Mouse (Mus musculus) testis, adult 2 months (tissue): ENCODE measurements around the gene Naglu. TPM values are rescaled to one million over a fixed set of nuclear protein-coding genes. Genes with fewer than 3 reads are reported as not detected.

Experiments
- H3K27ac ChIP-seq: fragments of 200-500 bp; 2 replicates; pipeline ENCODE4 v1.5.1; 2012; ENCODE audit warnings: low read depth, low read length; ENCODE audit not compliant: control insufficient read depth, insufficient read depth
- H3K27me3 ChIP-seq: fragments of 200-500 bp; 2 replicates; pipeline ENCODE4 v1.6.1; 2012; ENCODE audit warnings: mild to moderate bottlenecking, low read length, moderate library complexity; ENCODE audit not compliant: control insufficient read depth, insufficient read depth
- H3K36me3 ChIP-seq: fragments of 200-500 bp; 2 replicates; pipeline ENCODE4 v1.6.1; 2012; ENCODE audit warnings: mild to moderate bottlenecking, low read length; ENCODE audit not compliant: control insufficient read depth, insufficient read depth
- H3K4me1 ChIP-seq: fragments of 200-500 bp; 2 replicates; pipeline ENCODE4 v1.6.1; 2012; ENCODE audit warnings: low read length; ENCODE audit not compliant: control insufficient read depth, insufficient read depth
- H3K4me3 ChIP-seq: fragments of 200-500 bp; 2 replicates; pipeline ENCODE4 v1.5.1; 2012; ENCODE audit warnings: low read depth, mild to moderate bottlenecking, low read length, moderate library complexity, mixed read lengths; ENCODE audit not compliant: control insufficient read depth
- CTCF ChIP-seq: fragments of 200-500 bp; IDR thresholded peaks from 2 replicates; pipeline ENCODE4 v1.5.1; 2012; ENCODE audit warnings: low read depth, mild to moderate bottlenecking, inconsistent platforms, low read length, moderate library complexity; ENCODE audit not compliant: control insufficient read depth, insufficient read depth, insufficient replicate concordance
- POLR2A ChIP-seq: fragments of 200-500 bp; IDR thresholded peaks from 2 replicates; pipeline ENCODE4 v1.6.1; 2012; ENCODE audit warnings: low read depth, mild to moderate bottlenecking, inconsistent platforms, low read length, moderate library complexity; ENCODE audit not compliant: control insufficient read depth
- polyA plus RNA-seq: library from polyadenylated mRNA; depleted of rRNA; stranded (reverse); fragments of >200 nt; gene quantifications from 2 replicates; pipeline ENCODE4 v1.2.3, GENCODE M21; 2012; rRNA removed

Naglu gene
- polyA plus RNA-seq = 46.2 and 46.3 TPM in 2 replicates

DNA sequence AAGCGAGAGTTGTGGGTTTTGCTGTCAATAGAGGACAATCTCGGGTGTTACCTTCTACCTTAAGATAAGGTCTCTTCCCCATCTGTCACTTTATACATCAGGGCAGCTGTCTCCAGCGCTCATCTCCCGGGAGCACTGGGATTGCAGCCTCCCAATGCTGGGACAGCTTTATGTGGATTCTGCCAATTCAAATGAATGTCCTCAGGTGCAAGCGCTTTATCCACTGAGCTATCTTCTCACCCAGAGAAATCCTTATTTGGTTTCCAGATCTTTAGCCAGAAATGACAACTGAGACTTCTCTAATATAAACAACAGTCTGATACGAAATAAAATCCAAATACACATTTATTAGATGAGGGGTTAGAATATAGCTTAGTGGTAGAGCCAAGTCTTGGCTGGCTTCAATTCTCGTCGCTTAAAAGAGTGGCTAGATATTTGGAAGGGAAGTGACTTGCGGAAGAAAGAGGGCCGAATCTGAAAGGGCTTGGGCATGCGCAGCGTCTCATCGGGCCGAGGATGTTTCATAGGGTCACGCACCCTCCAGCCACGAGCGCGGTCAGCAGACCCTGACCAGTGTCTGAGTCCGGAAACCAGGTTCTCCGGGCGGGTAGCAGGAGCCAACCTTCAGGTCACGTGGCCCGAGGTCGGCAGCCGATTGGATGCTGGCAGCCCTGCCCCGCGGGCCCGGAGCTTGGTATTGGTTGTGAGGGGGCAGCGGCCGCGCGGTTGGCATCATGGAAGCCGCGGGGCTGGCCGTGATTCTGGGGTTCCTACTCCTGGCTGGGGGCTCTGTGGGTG, at the start of gene Naglu:
Gene Naglu (plus strand): TSS at position 622 of the 798 bp plus-strand sequence.
- Histone ChIP-seq H3K4me3 (peak within 1 kb of the TSS; percentile 92), H3K36me3 (no peaks in the 10 kb centered on the region), H3K27me3 (no peaks in the 10 kb centered on the region), H3K4me1 (peaks cover 18% of the 10 kb centered on the region), H3K27ac (peak within 1 kb of the TSS; percentile 72)
- TF ChIP-seq CTCF = no peak
- peak; percentile 62 for TF ChIP-seq POLR2A

DNA sequence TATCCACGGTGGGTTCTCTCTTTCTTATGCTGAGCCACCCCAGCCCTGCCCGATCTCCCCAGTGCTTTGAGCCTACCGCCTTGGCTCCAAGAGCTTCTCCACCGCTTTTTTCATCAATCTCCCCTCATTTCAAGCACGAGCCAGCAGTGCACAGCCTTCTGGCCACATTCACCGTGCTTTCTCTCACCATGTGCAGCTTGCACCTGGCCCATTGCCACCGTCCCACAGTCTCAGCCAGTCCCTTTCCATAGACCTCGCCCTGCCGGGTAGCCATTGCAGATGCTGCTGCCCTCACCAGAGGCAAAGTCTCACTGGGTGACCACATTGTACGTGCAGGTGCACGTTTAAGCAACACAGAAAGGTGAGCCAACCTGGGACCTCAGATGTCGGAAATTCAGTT, 46.4 kb upstream of the Naglu start:
- TF ChIP-seq POLR2A (no peak), CTCF (no peak)
- Histone ChIP-seq H3K27ac (no peak overlapping the region), H3K27me3 (no peaks in the 10 kb centered on the region), H3K4me1 (no peaks in the 10 kb centered on the region), H3K4me3 (no peak overlapping the region), H3K36me3 (peaks cover 3% of the 10 kb centered on the region)

DNA sequence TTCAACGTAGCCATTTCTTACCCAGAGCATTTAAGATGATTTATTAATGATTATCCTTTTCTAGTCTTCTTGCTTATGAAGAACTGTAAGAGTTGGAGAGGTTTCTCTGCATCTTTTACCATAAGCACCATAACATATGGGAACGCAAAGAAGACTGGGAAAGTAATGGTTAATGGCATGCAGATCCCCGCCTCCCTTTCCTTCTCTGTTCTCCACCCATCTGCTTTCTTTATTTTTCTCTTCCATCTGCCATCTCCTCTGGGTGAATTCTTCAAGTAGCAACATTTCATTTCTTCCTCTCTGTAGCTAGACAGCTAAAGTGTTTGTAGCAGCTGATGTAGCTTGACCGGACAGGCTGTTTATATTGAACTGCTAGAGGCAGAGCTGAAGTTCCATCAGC, 45.8 kb upstream of the Naglu start:
- H3K36me3 ChIP-seq = peaks cover 1% of the 10 kb centered on the region; the same call in 1 of the 2 replicates
- no peak overlapping the region for H3K4me3 ChIP-seq
- no peak overlapping the region for H3K27ac ChIP-seq
- H3K4me1 ChIP-seq = no peaks in the 10 kb centered on the region
- TF ChIP-seq POLR2A (no peak), CTCF (no peak)
- no peaks in the 10 kb centered on the region for H3K27me3 ChIP-seq

GRCm38 (mm10) chr11:101027121-101027520, 42.7 kb upstream of the Naglu start:
- TF ChIP-seq POLR2A (no peak), CTCF (no peak)
- no peaks in the 10 kb centered on the region for H3K4me1 ChIP-seq
- no peak overlapping the region for H3K27ac ChIP-seq
- no peaks in the 10 kb centered on the region for H3K27me3 ChIP-seq
- peaks cover 1% of the 10 kb centered on the region; the same call in 1 of the 2 replicates for H3K36me3 ChIP-seq
- no peak overlapping the region for H3K4me3 ChIP-seq

DNA sequence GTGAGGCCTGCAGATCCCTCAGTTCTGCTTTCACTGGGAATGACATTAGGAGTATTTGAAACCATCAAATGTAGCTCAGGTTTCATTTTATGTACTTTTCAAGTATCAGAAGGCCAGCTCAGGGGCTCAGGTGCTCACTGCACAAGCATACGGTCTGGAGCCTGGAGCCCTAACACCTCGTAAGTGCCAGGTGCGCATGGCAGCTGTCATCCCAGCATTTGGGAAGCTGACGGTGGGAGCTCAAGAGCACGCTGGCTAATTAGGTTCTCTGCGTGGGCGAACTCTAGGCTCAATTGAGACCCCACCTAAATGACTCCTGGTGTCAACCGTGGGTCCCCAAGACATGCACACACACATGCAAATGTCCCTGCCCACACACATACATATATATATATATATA, 40.5 kb upstream of the Naglu start:
- TF ChIP-seq CTCF (no peak), POLR2A (no peak)
- Histone ChIP-seq H3K4me3 (no peak overlapping the region), H3K27ac (no peak overlapping the region), H3K4me1 (no peaks in the 10 kb centered on the region), H3K36me3 (no peaks in the 10 kb centered on the region; the same call in 1 of the 2 replicates), H3K27me3 (no peaks in the 10 kb centered on the region)

- TF ChIP-seq POLR2A = no peak
- TF ChIP-seq CTCF = no peak
- no peaks in the 10 kb centered on the region; the same call in 1 of the 2 replicates for H3K36me3 ChIP-seq
Observed at GRCm38 (mm10) chr11:101030136-101030807, 39.5 kb upstream of the Naglu start.

DNA sequence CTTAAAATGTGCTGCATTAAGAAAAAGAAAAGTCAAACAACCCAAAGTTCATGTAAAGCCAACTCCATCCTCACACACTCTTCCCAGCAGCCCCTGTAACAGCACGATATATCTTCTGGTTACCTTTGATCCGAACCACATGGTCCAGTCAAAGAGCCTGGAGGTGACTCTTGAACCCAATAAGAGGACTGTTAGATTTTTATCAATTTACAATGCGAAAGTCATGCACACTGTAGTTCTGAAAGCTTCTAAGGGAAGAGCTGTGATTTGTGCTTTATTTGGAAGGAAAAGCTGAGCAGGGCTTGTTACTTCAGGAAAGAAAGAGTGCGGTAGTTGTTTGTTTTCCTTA, 39.0 kb upstream of the Naglu start:
- no peaks in the 10 kb centered on the region for H3K4me1 ChIP-seq
- no peak for TF ChIP-seq CTCF
- TF ChIP-seq POLR2A = no peak
- H3K27me3 ChIP-seq = no peaks in the 10 kb centered on the region
- H3K4me3 ChIP-seq = no peak overlapping the region
- no peak overlapping the region for H3K27ac ChIP-seq
- H3K36me3 ChIP-seq = no peaks in the 10 kb centered on the region; the same call in 1 of the 2 replicates

More at GRCm38 (mm10) chr11:101030136-101030807, 39.5 kb upstream of the Naglu start:
- no peak overlapping the region for H3K4me3 ChIP-seq
- H3K27me3 ChIP-seq = no peaks in the 10 kb centered on the region
- no peaks in the 10 kb centered on the region for H3K4me1 ChIP-seq
- H3K27ac ChIP-seq = no peak overlapping the region
